14 mouse cellular contexts compared by ENCODE assay signal in the genomic region with DNA sequence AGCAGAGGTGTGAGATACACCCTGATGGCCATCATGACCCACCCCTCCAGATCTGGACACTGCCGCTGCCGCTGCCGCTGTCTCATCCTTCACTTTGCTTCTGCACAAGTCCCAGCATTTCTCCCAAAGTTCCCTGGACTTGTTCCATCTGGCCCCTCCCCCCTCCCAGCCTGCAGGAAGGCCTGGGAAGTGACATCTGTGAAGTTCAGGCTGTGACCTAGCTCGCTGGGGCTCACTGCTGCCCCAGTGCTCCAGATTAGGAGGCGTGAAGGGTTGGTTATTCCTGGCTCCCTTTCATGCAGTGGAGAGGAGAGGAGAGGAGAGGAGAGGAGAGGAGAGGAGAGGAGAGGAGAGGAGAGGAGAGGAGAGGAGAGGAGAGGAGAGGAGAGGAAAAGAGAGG. TPM values are rescaled to one million over a fixed set of nuclear protein-coding genes. Genes with fewer than 3 reads are reported as not detected.
A peak's percentile ranks its signal among the peaks of the same experiment; 100 is the strongest.
DNase-seq lines count a peak whose midpoint lies in the region; ATAC-seq and TF ChIP-seq lines count a peak whose summit lies in the region.
"Had no signal": no experiment of that assay in that cellular context is flagged by ENCODE, and none has a peak within 500 bp of the region (broad histone marks: within the 10 kb centered on the region; RNA-seq: fewer than 3 reads in every experiment).

No protein-coding gene starts in this region.

- H3K27me3 ChIP-seq in lung, embryonic 15.5 days = no peaks in the 10 kb centered on the region
- no peaks in the 10 kb centered on the region for H3K27me3 ChIP-seq in lung, postnatal 0 days (replicated peaks; ENCODE audit: insufficient read depth, low read length)
- no peaks in the 10 kb centered on the region; the same call in 1 of the 2 replicates for H3K27me3 ChIP-seq in heart, embryonic 15.5 days
- H3K27me3 ChIP-seq: embryonic facial prominence, embryonic 12.5 days; stomach, embryonic 15.5 days had no signal

- peaks cover 12% of the 10 kb centered on the region for H3K4me1 ChIP-seq in lung, embryonic 15.5 days
- no peaks in the 10 kb centered on the region for H3K4me1 ChIP-seq in lung, postnatal 0 days (ENCODE audit: insufficient read depth, low read depth, low read length)
- H3K4me1 ChIP-seq in heart, embryonic 15.5 days (replicated peaks) = peaks cover 6% of the 10 kb centered on the region

- 20% methylated on average over 5 of the region's 5 CpGs for WGBS in lung, embryonic 15.5 days
- WGBS in lung, postnatal 0 days = 43% methylated on average over 5 of the region's 5 CpGs
- 25% methylated on average over 5 of the region's 5 CpGs for WGBS in heart, embryonic 15.5 days

- H3K27ac ChIP-seq in lung, embryonic 15.5 days = no peak overlapping the region
- no peak overlapping the region for H3K27ac ChIP-seq in lung, postnatal 0 days (ENCODE audit: low read length)
- H3K27ac ChIP-seq in heart, embryonic 15.5 days = no peak overlapping the region; the same call in 1 of the 2 replicates
- H3K27ac ChIP-seq: embryonic facial prominence, embryonic 12.5 days; macrophage; stomach, embryonic 15.5 days had no signal

- 0 out of 2 replicates have a peak, but pooled peaks have one; percentile 23 for ATAC-seq in lung, embryonic 15.5 days (ENCODE audit: borderline replicate concordance, extremely low read depth, low FRiP score, low TSS enrichment)
- ATAC-seq in lung, postnatal 0 days = no peak; the same call in 1 of the 2 replicates
- no peak for ATAC-seq in heart, embryonic 15.5 days (replicated peaks; ENCODE audit: insufficient number of reproducible peaks, insufficient read depth, low FRiP score, low read depth)
- ATAC-seq: forebrain, postnatal 0 days had no signal

- TF ChIP-seq CTCF in lung, postnatal 0 days (IDR thresholded peaks at IDR 0.05) = no peak

- no peaks in the 10 kb centered on the region for H3K36me3 ChIP-seq in lung, embryonic 15.5 days
- H3K36me3 ChIP-seq in lung, postnatal 0 days (ENCODE audit: insufficient read depth, low read length) = no peaks in the 10 kb centered on the region
- no peaks in the 10 kb centered on the region for H3K36me3 ChIP-seq in heart, embryonic 15.5 days
- H3K36me3 ChIP-seq: embryonic facial prominence, embryonic 12.5 days; stomach, embryonic 15.5 days had no signal

- no peak overlapping the region for H3K4me2 ChIP-seq in lung, embryonic 15.5 days
- H3K4me2 ChIP-seq in lung, postnatal 0 days (replicated peaks; ENCODE audit: low read depth, low read length) = no peak overlapping the region
- H3K4me2 ChIP-seq in heart, embryonic 15.5 days = peak overlapping the region; percentile 17; the same call in 1 of the 2 replicates
- H3K4me2 ChIP-seq: embryonic facial prominence, embryonic 12.5 days; stomach, embryonic 15.5 days had no signal

- intact Hi-C loops in gastrocnemius, postnatal 14 days (cut with DNase I; ENCODE audit: low total_unique reads) = no loop called here

- no peaks in the 10 kb centered on the region for H3K9me3 ChIP-seq in lung, embryonic 15.5 days
- H3K9me3 ChIP-seq in lung, postnatal 0 days (ENCODE audit: low read length) = no peaks in the 10 kb centered on the region
- no peaks in the 10 kb centered on the region for H3K9me3 ChIP-seq in heart, embryonic 15.5 days (replicated peaks)
- H3K9me3 ChIP-seq: embryonic facial prominence, embryonic 12.5 days; stomach, embryonic 15.5 days had no signal

- H3K4me3 ChIP-seq in lung, embryonic 15.5 days = no peak overlapping the region
- H3K4me3 ChIP-seq in lung, postnatal 0 days (ENCODE audit: low read depth, low read length) = no peak overlapping the region
- H3K4me3 ChIP-seq in heart, embryonic 15.5 days = no peak overlapping the region
- H3K4me3 ChIP-seq: embryonic facial prominence, embryonic 12.5 days; myocyte; stomach, embryonic 15.5 days had no signal

- no peak overlapping the region for H3K9ac ChIP-seq in lung, embryonic 15.5 days
- H3K9ac ChIP-seq in lung, postnatal 0 days (replicated peaks; ENCODE audit: low read depth) = no peak overlapping the region
- H3K9ac ChIP-seq in heart, embryonic 15.5 days = no peak overlapping the region
- H3K9ac ChIP-seq: embryonic facial prominence, embryonic 12.5 days; forebrain, postnatal 0 days; stomach, embryonic 15.5 days had no signal

- no peak for TF ChIP-seq EP300 in lung, postnatal 0 days (IDR thresholded peaks at IDR 0.05)

- DNase-seq in gastrocnemius, postnatal 14 days = peak; percentile 18
- no peak for DNase-seq in gastrocnemius, adult 8-10 months (ENCODE audit: low spot score in 2 of 2)
- DNase-seq in lung, postnatal 0 days (ENCODE audit: low spot score) = no peak
- DNase-seq in retina, postnatal 1 day = peak; percentile 67
- DNase-seq in spleen, adult 18-20 months = no peak
- no peak for DNase-seq in layer of hippocampus, adult 8-10 months (ENCODE audit: low spot score in 2 of 2)
- DNase-seq: forebrain, postnatal 0 days had no signal

RNA-seq across cellular contexts. Expression of gene Pou2f3, which starts 30.6 kb away (rescaled TPM):
- under 1 TPM in 1 of 2 experiments, not detected in 1; 0.11 TPM for total RNA-seq in gastrocnemius, postnatal 14 days (2021)
- not detected for total RNA-seq in gastrocnemius, adult 8-10 months (2022)
- 0.08 and 0.22 TPM in 2 replicates for polyA plus RNA-seq in lung, embryonic 15.5 days (2015; fragmentation: Nextera tagmentation; extraction: Ambion mirVana)
- polyA plus RNA-seq in lung, postnatal 0 days (2015; fragmentation: Nextera tagmentation; extraction: Ambion mirVana) = 0.07 and 0.13 TPM in 2 replicates
- 0.11 and 0.18 TPM in 2 replicates for polyA plus RNA-seq in heart, embryonic 15.5 days (2015; fragmentation: Nextera tagmentation; extraction: Ambion mirVana)
- total RNA-seq in layer of hippocampus, adult 8-10 months (2022) = under 1 TPM in 1 of 4 experiments, not detected in 3; 0.34 TPM
- total RNA-seq: forebrain, postnatal 0 days; hematopoietic stem cell, adult 5-6 weeks had no signal
- polyA plus RNA-seq: forebrain, postnatal 0 days; macrophage; myocyte had no signal

Comparison
In these comparisons a context has a peak if more than half of its experiments do, and no peak if none do; other contexts are left out.
1. DNase-seq: peak in gastrocnemius, postnatal 14 days (single experiment) and retina, postnatal 1 day (single experiment); none in gastrocnemius, adult 8-10 months (0 of 2), lung, postnatal 0 days (single experiment), spleen, adult 18-20 months (0 of 2) and layer of hippocampus, adult 8-10 months (0 of 2).